Mouse (Mus musculus) CD4-positive, CD25-positive, alpha-beta regulatory T cell, adult 4 months (primary cell): ENCODE data around the gene Rgl2. TPM values are rescaled to one million over a fixed set of nuclear protein-coding genes. Genes with fewer than 3 reads are reported as not detected.
A peak's percentile ranks its signal among the peaks of the same experiment; 100 is the strongest.

Source experiments
- ATAC-seq: one replicate; pipeline ENCODE4 v1.8.0; 2017
- polyA plus RNA-seq, 2 experiments: library from polyadenylated mRNA; unstranded; fragments of 100-300 nt; shearing (Covaris generic); gene quantifications; one replicate each; pipeline ENCODE4 v1.2.1; 2017

Rgl2 gene
- polyA plus RNA-seq, 2 experiments from 2014 or later: 30.2 to 31.4 TPM

DNA sequence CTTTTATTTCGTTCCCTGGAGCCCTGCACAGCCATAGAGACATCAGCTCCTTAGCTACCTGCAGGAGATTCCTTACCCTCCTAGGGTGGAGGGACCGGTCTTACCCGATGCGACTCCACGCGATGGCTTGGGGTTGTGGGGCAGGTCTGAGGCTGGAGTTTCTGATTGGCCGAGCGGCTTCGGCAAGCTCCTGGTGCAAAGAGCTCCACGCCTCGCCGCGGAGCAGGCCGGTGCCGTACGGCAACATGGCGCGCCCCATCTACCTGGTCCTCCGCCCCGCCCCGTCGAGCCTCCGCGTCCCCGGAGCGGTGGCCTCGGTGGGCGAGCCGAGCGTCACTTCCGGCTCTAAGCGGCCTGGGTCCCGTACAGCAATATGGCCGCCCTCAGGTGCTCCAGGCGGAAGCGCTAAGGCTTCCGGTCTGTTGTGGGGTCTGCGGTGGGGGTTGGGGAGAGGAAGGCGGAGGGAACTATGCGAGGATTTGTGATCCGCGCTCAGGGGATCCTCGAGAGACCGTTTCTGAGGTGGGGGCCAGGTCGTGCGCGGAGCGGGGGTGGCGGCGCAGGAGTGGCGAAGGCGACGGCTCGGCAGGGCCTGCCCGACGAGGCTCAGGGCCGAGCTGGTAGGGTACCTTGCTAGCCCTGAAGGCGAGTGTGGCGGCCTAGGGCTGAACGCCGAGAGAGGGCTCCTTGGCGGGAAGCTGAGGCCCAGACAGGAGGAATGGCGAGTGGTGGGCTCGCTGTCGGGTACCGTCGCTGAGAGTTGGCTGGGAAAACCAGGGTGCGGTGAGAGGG is 20.1 kb upstream of the Rgl2 start, which contains the start of gene Daxx:
Gene Daxx, plus strand, starts transcription at position 338 of the 792 bp plus-strand sequence.
- ATAC-seq: peak; percentile 88

DNA sequence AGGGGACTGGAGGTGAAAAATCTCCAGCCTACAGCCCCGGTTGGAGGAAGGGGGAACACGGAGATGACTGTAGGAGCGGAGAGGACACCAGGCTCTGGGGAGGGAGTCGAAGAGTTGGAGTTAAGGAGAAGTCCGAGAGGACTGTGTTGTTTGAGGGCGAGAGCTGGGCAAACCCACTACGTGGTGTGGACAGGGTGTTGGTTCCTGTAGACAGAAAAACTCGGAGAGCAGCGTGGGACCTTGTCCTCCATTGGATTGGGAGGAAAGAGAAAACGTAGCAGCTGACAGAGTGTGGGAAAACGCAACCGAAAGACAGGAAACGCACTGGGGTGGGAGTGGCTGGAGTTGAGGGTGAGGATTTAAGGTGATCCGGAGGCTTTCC is 19.5 kb upstream of the Rgl2 start:
- ATAC-seq: peak; percentile 10

DNA sequence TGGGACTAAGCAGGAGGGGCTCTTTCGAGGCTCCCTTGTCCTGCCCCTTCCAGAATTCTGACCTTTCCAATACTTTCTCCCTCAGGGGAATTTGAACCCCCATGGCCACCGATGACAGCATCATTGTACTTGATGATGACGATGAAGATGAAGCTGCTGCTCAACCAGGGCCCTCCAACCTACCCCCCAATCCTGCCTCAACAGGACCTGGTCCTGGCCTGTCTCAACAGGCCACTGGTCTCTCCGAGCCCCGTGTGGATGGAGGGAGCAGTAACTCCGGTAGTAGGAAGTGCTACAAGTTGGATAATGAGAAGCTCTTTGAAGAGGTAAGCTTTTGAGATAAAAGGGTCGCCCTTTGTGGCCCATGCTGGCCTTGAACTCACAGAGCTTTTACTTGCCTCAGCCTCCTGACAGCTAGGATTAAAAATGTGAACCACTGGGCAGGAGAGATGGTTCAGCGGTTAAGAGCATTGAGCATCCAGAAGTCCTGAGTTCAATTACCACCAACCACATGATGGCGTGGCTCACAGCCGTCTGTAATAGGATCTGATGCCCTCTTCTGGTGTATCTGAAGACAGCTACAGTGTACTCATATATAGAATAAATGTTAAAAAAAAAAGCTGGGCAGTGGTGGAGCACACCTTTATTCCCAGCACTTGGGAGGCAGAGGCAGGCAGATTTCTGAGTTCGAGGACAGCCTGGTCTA is 18.8 kb upstream of the Rgl2 start:
- no peak for ATAC-seq

DNA sequence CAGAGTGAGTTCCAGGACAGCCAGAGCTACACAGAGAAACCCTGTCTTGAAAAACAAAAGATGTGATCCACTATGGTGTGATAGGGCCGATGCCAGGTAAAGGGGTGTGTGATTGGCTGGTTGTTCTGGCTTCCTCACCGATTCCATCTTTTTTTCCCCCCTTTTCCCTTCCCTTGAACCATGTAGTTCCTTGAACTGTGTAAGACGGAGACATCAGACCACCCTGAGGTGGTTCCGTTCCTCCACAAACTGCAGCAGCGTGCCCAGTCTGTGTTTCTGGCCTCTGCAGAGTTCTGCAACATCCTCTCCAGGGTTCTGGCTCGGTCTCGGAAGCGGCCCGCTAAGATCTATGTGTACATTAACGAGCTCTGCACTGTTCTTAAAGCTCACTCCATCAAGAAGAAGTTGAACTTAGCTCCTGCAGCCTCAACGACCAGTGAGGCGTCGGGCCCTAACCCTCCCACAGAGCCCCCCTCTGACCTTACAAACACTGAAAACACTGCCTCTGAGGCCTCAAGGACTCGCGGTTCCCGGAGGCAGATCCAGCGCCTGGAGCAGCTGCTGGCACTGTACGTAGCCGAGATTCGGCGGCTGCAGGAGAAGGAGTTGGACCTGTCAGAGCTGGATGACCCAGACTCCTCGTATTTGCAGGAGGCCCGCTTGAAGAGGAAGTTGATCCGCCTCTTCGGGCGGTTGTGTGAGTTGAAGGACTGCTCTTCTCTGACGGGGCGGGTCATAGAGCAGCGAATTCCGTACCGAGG is 18.1 kb upstream of the Rgl2 start:
- ATAC-seq: no peak

DNA sequence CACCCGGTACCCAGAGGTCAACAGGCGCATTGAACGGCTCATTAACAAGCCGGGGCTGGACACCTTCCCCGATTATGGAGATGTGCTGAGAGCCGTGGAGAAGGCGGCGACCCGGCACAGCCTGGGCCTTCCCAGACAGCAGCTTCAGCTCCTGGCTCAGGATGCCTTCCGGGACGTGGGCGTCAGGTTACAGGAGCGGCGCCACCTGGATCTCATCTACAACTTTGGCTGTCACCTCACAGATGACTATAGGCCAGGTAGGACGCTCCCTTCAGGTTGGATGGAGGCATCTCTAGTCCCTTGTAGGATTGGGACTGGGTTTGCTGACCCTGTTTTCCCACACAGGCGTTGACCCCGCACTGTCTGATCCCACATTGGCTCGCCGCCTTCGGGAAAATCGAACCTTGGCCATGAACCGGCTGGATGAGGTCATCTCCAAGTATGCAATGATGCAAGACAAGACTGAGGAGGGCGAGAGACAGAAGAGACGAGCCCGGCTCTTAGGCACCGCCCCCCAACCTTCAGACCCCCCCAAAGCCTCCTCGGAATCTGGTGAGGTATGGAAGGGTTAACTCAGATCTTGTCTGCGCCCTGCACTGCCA is 17.4 kb upstream of the Rgl2 start:
- no peak for ATAC-seq

DNA sequence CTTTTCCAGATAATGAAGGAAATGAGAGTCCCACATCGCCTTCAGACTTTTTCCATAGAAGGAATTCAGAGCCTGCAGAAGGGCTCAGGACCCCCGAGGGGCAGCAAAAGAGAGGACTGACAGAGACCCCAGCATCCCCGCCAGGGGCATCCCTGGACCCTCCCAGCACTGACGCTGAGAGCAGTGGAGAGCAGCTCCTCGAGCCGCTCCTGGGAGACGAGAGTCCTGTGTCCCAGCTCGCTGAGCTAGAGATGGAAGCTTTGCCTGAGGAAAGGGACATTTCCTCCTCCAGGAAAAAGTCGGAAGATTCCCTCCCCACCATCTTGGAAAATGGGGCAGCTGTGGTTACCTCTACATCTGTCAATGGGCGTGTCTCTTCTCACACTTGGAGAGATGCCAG is 16.1 kb upstream of the Rgl2 start:
- no peak for ATAC-seq

DNA sequence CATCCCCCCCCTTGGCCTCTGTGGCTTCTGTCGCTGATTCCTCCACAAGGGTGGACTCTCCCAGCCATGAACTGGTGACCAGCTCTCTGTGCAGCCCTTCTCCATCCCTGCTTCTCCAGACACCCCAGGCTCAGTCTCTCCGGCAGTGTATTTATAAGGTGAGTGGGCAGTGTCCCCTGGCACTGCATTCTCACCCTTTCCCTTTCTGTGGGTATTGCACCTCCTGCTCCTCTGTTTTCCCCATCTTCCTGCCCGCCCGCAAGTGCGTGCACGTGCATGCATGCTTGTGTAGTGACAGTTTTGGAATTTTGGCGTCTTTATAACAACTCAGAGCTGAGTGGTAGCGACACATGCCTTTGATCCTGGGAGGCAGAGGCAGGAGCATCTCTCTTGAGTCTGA is 15.4 kb upstream of the Rgl2 start:
- no peak for ATAC-seq

DNA sequence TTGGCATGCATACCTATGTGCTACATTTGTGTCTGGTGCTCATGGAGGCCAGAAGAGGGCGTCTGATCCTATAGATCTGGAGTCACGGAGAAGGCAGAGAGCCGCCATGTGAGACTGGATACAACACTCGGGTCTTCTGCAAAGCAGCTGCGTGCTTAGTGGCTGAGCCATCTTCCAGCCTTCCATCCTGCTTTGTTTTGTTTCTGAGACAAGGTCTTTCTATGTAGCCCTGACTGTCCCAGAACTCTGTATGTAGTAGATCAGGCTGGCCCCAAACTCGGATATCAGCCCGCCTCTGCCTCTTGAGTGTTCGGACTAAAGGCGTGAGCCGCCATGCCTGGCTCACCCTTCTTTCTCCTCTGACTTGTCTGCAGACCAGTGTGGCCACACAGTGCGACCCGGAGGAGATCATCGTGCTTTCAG is 14.4 kb upstream of the Rgl2 start:
- ATAC-seq: no peak

DNA sequence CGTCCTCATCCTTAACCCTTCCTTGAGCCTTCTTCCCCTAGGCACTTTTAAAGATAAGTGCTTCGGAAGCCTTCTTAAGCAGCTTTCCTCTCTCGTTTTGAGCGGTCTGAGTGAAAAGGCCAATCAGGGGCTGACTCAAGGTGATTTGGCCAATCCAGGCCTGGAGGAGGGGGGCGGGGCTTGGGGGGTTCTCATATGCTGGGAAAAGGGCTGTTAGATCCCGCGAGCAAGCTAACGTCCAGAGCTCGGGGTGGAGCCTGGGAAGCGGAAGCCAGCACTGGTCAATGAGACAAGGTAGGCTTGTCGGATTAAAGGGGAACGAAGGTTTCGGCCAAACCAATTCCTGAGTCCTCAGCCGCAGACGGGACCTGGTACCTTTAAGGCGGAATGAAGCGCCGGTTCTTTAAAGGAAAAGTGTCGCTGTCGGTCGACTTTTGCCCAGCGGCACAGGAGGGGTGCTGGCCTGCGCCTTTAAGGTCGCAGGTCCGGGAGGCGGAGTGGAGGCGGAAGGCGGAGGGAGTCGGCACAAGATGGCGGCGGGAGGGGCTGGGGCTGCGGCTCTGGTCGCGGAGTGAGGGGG is 13.6 kb upstream of the Rgl2 start, which contains the start of the genes Tapbp and Zbtb22:
Gene Tapbp, plus strand, starts transcription at position 229 of the 580 bp plus-strand sequence.
Gene Zbtb22, plus strand, starts transcription at position 234 of the 580 bp plus-strand sequence.
- ATAC-seq: peak; percentile 70

DNA sequence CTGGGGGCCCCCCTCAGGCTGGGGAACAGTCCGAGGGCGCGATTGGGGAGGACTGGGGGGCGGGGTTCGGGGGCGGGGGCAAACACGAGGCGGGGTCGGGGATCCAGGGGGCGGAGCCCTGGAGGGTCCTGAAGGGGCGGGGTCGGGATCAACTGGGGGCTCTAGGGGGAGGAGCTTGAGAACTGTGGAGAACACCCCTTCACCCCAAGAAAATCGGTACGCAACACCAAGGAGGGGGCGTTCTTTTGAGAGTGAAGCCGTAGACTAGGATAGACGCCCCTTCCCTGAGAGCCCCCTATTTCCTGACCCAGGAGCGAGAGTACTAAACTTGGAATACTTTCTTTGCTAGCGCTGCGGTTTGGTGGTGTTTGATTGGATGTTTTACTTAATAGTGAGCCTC is 13.0 kb upstream of the Rgl2 start:
- ATAC-seq: no peak

DNA sequence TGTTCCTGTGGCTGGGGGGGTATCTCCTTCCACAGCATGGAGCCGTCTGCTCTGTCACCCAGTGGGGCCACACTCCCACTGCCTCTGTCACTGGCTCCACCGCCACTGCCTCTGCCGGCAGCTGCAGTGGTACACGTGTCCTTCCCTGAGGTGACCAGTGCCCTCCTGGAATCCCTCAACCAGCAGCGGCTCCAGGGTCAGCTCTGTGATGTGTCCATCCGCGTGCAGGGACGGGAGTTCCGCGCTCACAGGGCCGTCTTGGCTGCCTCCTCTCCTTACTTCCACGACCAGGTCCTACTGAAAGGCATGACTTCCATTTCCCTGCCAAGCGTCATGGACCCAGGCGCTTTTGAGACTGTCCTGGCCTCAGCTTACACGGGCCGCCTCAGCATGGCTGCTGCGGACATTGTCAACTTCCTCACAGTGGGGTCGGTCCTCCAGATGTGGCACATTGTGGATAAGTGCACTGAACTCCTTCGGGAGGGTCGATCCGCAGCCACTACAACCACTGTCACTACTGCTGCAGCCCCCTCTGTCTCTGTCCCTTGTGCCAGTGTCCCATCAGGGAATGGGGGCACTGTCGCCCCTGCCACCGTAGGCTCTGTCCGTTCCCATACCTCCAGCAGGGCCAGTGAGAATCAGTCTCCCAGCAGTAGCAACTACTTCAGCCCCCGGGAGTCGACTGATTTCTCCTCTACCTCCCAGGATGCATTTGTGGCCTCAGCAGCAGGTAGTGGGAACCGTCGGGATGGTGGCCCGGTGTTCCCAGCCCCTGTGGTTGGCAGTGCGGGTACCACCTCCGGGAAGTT is 12.3 kb upstream of the Rgl2 start:
- no peak for ATAC-seq

DNA sequence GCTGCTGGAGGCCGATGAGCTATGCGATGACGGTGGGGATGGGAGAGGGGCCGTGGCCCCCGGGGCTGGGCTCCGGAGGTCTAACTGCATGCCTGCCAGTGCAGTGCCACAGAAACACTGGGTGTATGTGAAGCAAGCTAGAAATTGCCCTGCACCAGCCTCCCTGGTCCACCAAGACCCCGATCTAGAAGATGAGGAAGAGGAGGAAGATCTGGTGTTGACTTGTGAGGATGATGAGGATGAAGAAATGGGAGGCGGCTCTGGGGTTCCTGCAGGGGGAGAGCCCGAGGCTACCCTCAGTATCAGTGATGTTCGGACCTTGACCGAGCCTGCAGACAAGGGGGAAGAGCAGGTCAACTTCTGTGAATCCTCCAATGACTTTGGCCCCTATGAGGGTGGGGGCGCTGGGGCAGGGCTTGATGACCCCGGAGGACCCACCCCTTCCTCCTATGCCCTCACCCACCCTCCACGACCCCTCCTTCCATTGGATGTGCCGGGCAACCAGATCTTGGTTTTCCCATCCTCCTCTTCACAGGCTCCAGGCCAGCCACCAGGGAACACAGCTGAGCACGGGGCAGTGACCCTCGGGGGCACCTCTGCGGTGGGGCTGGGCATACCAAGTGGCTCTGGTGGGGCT is 11.6 kb upstream of the Rgl2 start:
- no peak for ATAC-seq

DNA sequence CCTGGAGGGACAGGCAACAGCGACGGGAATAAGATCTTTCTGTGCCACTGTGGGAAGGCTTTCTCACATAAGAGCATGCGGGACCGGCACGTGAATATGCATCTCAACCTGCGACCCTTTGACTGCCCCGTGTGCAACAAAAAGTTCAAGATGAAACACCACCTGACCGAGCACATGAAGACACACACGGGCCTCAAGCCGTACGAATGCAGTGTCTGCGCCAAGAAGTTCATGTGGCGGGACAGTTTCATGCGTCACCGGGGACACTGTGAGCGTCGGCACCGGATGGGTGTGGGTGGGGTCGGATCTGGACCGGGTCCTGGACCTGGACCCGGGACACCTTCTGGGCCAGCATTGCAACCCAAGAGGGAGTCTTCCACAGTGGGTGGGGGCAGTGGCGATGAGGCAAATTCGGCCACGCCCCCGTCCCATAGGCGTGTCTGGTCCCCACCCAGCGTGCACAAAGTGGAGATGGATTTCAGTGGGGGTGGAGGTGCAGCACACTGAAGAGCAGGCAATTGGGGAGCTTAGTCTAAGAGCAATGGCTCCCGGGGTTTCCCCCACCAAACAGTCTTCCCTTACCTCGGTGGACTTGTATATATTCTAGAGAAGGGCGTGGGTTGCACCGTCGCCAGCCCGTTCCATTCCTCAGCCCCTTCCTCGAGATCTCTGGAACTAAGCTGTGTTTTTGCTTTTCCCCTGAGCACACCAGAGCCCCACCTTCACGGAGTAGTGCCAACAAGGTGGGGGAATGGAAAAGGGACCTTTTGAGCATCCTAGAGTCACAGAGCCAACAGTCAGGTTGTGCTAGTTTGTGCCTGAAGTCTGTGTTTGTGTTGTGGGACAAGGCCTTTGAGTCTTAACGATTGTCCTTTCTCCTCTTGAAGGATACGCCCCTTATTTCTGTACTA is 10.8 kb upstream of the Rgl2 start:
- peak; percentile 15 for ATAC-seq

DNA sequence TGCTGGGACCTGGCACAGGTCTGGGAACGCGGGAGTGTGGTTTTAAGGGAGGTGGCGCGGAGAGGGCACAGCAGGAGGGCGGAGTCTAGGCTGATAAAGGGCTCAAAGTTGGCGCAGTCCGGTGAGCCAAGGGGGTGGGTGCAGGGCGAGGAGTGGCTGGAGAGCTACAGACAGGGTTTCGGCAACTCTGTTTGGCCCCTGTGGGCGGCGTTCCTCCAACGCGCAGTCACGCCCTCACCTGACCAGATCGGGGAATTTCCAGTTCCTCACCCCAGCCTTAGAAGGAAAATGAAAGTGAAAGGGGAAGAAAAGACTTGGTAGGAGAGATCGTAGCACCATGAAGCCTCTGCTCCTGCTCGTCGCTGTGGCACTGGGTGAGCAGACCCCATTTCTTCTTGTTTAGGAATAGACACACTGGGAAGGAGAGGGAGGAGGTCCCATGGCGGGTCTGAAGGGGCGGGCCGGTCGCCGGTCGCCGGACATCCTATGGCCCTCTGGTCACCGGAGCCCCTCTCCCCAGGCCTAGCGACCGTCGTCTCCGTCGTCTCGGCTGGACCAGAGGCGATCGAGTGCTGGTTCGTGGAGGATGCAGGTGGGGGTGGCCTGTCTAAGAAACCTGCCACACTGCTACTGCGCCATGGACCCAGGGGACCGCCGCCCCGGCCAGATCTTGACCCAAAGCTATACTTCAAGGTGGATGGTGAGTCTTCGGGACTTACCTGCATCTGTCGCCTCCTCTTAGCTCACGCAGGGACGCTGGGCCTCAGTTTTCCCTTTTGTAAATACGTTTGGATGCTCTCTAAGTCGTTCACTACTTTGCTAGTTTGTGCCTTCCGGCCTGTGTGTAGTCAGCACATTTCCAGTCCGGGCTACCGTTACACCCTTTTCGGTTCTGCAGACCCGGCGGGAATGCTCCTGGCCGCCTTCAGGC is 9.7 kb upstream of the Rgl2 start:
- ATAC-seq: peak; percentile 73

DNA sequence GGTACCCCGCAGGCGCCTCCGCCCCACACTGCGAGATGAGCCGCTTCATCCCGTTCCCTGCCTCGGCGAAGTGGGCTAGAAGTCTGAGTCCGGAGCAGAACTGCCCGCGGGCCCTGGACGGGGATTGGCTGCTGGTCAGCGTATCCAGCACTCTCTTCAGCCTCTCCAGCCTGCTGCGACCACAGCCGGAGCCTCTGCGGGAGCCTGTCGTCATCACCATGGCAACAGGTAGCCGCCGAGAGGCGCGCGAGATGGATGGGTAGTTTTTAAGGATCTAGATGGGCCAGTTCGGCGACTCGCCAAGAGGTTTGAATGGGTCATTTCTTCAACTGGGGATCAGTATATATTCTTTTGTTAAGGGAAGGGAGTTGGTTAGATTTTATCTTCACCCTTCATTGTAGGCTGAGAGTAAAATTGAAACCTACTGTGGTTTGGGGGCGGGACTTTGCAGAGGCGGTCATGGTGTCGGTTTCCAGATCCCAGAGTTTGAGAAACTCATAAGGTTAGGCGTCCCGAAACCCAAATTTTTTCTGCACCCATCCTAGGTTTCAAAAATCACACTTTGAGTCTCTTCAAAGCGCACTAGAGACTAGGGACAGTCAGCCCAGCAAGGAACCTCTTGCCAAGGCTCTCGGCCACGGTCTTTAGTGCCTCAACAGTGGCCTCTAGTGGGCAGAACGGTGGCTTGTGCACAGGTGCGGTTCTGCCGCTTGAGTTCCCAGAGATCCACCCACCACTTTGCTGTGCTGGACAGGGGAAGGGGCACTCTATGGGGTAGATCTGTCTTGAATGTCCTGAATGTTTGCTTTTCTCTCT is 8.9 kb upstream of the Rgl2 start:
- ATAC-seq: peak; percentile 37

DNA sequence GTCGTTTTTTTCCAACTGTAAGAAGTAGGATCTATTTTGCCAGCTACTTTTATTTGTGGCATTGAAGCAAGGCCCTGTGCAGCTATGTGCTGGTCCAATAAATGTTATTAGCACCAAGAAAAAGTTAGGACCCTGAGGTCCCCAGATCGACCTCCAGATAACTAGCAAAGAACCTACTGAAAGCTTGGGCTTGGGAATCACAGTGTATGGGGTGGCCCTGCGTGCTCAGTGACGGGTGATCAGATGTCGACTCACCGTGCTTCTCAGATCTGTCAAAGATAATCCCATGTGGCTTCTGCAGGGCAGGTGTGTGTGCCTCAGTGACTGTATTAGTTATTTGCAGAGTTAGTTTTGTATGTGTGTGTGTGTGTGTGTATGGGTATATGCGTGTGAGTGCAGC is 8.0 kb upstream of the Rgl2 start:
- no peak for ATAC-seq

DNA sequence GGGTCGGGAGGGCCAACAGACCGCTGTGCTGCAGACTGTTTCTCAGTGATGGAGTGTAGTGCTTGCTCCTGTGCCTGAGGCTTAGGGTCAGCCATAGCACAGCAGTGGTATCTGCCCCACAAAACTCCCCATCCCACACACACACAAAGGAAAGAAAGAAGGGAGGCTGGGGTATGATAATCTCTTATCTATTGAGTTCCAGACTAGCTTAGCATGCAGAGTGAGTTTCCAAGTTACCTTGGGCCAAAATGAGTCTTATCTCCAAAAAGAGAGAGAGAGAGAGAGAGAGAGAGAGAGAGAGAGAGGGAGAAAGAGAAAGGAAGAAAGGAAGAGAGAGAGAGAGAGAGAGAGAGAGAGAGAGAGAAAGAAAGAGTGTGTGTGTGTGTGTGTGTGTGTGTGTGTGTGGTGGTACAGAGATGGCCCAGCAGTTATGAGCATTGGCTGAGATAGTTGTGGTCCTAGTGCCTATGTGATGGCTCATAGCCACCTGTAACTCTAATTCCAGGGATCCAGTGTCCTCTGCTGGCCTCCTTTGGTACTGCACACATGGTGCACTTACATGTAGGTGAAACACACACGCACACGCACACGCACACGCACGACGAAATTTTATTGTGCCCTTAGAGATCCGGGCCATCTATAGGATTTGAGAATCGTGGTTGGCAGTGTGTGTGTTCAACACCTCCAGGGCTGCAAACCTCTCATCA is 4.6 kb upstream of the Rgl2 start:
- no peak for ATAC-seq
